In the genomic region with DNA sequence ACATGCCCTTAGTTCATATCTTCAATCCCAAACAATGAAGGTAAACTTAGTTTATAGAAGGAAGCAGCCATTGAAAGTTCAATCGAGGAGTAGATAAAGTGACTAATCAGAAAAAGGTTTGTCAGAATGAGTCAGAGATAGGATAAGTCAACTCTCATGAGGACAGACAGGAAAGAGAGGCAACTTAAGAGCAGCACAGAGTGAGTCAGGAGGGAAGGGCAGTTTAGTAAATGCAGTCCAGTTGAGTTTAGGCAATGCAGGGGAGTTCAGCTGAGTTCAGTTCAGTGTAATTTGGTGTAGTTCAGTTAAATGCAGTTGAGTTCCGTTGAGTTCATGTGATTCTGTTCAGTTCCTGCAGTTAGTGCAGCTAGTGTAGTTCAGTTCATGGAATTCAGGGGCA, we compare ENCODE assay signal across 26 mouse cellular contexts.
DNase-seq lines count a peak whose midpoint lies in the region; ATAC-seq and TF ChIP-seq lines count a peak whose summit lies in the region.
"Had no signal": no experiment of that assay in that cellular context is flagged by ENCODE, and none has a peak within 500 bp of the region (broad histone marks: within the 10 kb centered on the region; RNA-seq: fewer than 3 reads in every experiment).

No protein-coding gene starts in this region.

- ATAC-seq in megakaryocyte, adult 5-6 weeks (ENCODE audit: poor library complexity, severe bottlenecking) = no peak
- ATAC-seq: CD4-positive, CD25-positive, alpha-beta regulatory T cell, adult 4 months; forebrain, embryonic 14.5 days; midbrain, embryonic 13.5 days had no signal

- H3K27ac ChIP-seq in heart, adult 2 months = no peak overlapping the region
- peak overlapping the region; percentile 78 for H3K27ac ChIP-seq in embryonic fibroblast, embryonic 13.5 days (ENCODE audit: insufficient read depth, low read length)
- H3K27ac ChIP-seq in small intestine, adult 2 months (ENCODE audit: insufficient read depth, low read depth, low read length) = peak overlapping the region; percentile 89
- H3K27ac ChIP-seq: embryonic facial prominence, embryonic 15.5 days; hindbrain, embryonic 14.5 days; kidney, postnatal 0 days; limb, embryonic 12.5 days; lung, embryonic 15.5 days; midbrain, embryonic 13.5 days; neural tube, embryonic 13.5 days had no signal

- no peaks in the 10 kb centered on the region for H3K4me1 ChIP-seq in heart, adult 2 months (ENCODE audit: control insufficient read depth, insufficient read depth, low read length)
- H3K4me1 ChIP-seq in embryonic fibroblast, embryonic 13.5 days (ENCODE audit: control insufficient read depth, insufficient read depth, low read length) = no peaks in the 10 kb centered on the region
- peaks cover 2% of the 10 kb centered on the region; the same call in 1 of the 2 replicates for H3K4me1 ChIP-seq in small intestine, adult 2 months (ENCODE audit: control insufficient read depth, insufficient read depth, insufficient read length, low read length)
- H3K4me1 ChIP-seq: embryonic facial prominence, embryonic 15.5 days; heart, embryonic 12.5 days; limb, embryonic 12.5 days; lung, embryonic 15.5 days; midbrain, embryonic 13.5 days; neural tube, embryonic 13.5 days had no signal

- peak; percentile 40 for DNase-seq in heart, adult 11 months
- DNase-seq in heart, adult 2 months = no peak
- DNase-seq in spleen, adult 18-20 months = no peak
- DNase-seq in spleen, postnatal 36 days (ENCODE audit: low spot score in 2 of 2) = no peak
- DNase-seq: adrenal gland, adult 2 months; cerebellum, adult 2 months; cerebellum, postnatal 14 days; gastrocnemius, postnatal 25 days; heart, adult 18-20 months; heart, postnatal 4 days; kidney, adult 2 months; layer of hippocampus, adult 9-11 months; thymus, postnatal 14 days had no signal

- H3K79me2 ChIP-seq in heart, adult 2 months (replicated peaks; ENCODE audit: control insufficient read depth, insufficient read depth, low read length) = no peaks in the 10 kb centered on the region

- intact Hi-C loops in heart, adult 2 months (cut with DNase I) = no loop called here

- WGBS in heart, adult 2 months = 60% methylated on average over 2 of the region's 2 CpGs
- whole genome bisulfite sequencing in small intestine, adult 2 months = 33% methylated on average over 2 of the region's 2 CpGs

- no peak for TF ChIP-seq CTCF in heart, adult 2 months (IDR thresholded peaks at IDR 0.05)
- TF ChIP-seq CTCF in embryonic fibroblast, embryonic 13.5 days (IDR thresholded peaks at IDR 0.05; ENCODE audit: borderline replicate concordance, insufficient read depth, low read length) = no peak
- no peak for TF ChIP-seq CTCF in small intestine, adult 2 months (IDR thresholded peaks at IDR 0.05; ENCODE audit: extremely low read depth, insufficient read length, insufficient replicate concordance, low read depth, low read length)

- H3K9ac ChIP-seq in heart, adult 2 months (ENCODE audit: low read depth, low read length) = no peak overlapping the region
- H3K9ac ChIP-seq: embryonic facial prominence, embryonic 15.5 days; heart, embryonic 12.5 days; hindbrain, embryonic 14.5 days; limb, embryonic 12.5 days; lung, embryonic 15.5 days; midbrain, embryonic 13.5 days; neural tube, embryonic 13.5 days had no signal

- no peaks in the 10 kb centered on the region for H3K27me3 ChIP-seq in heart, adult 2 months (ENCODE audit: control insufficient read depth, insufficient read depth, low read length)
- no peaks in the 10 kb centered on the region for H3K27me3 ChIP-seq in small intestine, adult 2 months (ENCODE audit: control insufficient read depth, insufficient read depth, low read length)
- H3K27me3 ChIP-seq: embryonic facial prominence, embryonic 15.5 days; heart, embryonic 12.5 days; limb, embryonic 12.5 days; lung, embryonic 15.5 days; midbrain, embryonic 13.5 days; neural tube, embryonic 13.5 days had no signal

- no peak for TF ChIP-seq POLR2A in heart, adult 2 months (IDR thresholded peaks at IDR 0.05; ENCODE audit: insufficient read depth, low read depth, low read length)
- no peak for TF ChIP-seq POLR2A in embryonic fibroblast, embryonic 13.5 days (IDR thresholded peaks at IDR 0.05; ENCODE audit: low read depth, low read length)
- TF ChIP-seq POLR2A in small intestine, adult 2 months (IDR thresholded peaks at IDR 0.05; ENCODE audit: low read depth, low read length) = no peak

- TF ChIP-seq EP300 in heart, adult 2 months (IDR thresholded peaks at IDR 0.05; ENCODE audit: insufficient read depth, low read depth, low read length) = no peak

- H3K36me3 ChIP-seq in heart, adult 2 months (ENCODE audit: control insufficient read depth, insufficient read depth, low read length) = no peaks in the 10 kb centered on the region
- no peaks in the 10 kb centered on the region for H3K36me3 ChIP-seq in small intestine, adult 2 months (ENCODE audit: control insufficient read depth, insufficient read depth, low read length)
- H3K36me3 ChIP-seq: embryonic facial prominence, embryonic 15.5 days; heart, embryonic 12.5 days; limb, embryonic 12.5 days; lung, embryonic 15.5 days; midbrain, embryonic 13.5 days; neural tube, embryonic 13.5 days had no signal

- H3K4me3 ChIP-seq in heart, adult 2 months = no peak overlapping the region
- no peak overlapping the region for H3K4me3 ChIP-seq in embryonic fibroblast, embryonic 13.5 days (ENCODE audit: insufficient read depth, low read length)
- no peak overlapping the region for H3K4me3 ChIP-seq in small intestine, adult 2 months (ENCODE audit: low read depth, low read length)
- H3K4me3 ChIP-seq: embryonic facial prominence, embryonic 15.5 days; heart, embryonic 12.5 days; limb, embryonic 12.5 days; lung, embryonic 15.5 days; midbrain, embryonic 13.5 days; neural tube, embryonic 13.5 days had no signal
